Mouse (Mus musculus): ENCODE data around the gene Ap3b2.
"Not testable (repeated sequence)": the region's sequence is repeated elsewhere in the genome, so short reads cannot be mapped to it uniquely, and the experiment has no call there.

The Ap3b2 gene

DNA sequence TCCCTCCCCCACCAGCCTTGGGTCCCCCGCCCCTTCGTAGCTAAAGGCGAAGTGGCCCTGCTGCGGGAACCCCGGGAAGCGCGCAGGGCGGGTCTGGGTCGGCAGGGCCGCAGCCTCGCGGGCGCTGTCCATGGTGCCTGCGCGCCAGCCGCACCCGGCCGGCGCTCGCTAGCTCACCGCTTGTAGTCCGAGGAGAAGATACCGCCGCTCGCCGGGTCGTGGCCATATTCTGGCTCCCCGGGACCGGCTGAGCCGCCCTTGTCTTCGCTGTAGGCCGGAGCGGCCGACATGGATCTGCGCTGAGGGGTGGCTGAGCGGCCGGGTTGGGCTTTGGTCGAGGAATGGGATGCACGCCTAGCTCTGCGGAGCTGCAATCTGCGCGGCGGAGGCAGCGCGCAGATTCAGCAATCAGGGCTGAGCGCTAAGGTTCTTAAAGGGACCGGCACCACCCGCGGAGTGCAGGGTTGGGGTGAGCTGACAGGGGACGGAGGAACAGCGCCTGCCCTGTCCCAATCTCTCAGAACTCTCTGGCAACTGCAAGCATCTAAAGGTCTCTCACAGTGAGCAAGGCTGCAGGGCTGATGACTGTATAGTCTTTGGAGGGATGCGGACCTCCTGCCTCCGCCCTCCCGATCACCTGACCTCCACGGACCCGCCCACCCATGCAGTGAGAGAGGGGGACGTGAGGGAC lies at the start of gene Ap3b2:
Gene Ap3b2 (minus strand): TSS at position 595 of the 691 bp plus-strand sequence.
- peak; percentile 54 for DNase-seq (ENCODE audit: low read depth, low spot score)

DNA sequence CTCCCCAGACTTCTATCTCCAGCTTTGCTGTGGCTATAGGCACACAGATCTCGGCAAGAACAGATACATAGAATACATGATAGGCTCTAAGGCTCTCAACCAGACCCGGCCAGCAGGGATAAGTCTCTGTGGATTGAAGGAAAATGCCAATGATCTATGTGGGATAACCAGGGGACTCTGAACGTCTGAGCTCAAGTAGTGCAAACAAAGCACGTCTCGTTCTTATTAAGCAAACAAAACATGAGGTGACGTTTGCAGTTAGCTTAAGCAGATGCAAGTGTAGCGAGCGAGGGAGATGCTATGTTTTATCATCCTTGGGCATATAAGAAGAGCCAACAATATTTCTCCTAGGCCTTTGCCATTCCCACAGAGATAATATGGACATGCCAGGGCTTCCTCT lies 49.2 kb upstream of the Ap3b2 start:
- DNase-seq (ENCODE audit: low read depth, low spot score): no peak

DNA sequence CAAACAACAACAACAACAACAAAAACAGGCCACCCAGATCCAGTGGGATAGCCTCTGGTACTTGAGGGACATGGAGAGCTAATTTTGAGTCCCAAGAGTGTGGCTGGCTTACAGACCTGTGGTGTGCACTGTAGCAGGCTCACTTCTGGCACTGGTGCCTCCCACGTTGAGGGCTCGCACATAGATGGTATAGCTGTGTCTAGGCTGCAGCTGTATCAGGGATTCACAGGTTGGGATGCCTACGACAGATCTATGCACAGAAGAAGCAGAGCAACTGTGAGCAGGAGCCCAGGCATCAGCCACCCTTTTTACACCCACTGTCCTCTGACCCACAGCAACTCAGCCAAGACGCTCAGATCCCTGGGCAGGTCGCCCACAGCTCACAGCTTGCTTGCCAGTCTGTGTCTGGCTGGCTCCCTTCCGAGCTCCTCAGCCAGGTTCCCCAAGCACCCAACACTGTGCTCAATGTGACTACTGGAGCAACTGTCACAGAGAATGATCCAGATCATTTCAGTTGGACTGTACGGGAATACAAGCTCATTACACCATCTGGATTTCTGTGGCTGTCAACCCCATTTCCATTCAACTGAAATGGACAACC lies 48.3 kb upstream of the Ap3b2 start:
- DNase-seq (ENCODE audit: low read depth, low spot score): no peak

DNA sequence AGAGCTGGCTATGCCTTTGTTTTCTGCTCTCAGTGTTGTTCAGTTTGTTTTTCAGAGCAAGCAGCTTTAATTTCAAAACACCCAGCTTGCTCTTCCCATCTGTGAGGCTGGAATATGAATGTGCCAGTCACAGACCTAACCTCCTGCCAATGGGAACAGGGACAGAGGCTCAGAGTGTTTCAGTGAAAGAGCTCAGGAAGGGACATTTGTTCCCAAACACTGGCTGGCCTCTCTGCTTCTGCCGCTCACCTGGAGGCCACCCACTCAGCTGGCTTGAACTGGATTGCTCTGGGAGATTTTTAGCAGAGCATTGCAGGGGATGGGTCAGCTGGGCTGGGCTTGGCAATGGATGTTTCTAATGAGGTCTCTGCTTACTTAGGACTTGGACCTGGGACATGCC lies 47.3 kb upstream of the Ap3b2 start:
- DNase-seq (ENCODE audit: low read depth, low spot score): no peak

DNA sequence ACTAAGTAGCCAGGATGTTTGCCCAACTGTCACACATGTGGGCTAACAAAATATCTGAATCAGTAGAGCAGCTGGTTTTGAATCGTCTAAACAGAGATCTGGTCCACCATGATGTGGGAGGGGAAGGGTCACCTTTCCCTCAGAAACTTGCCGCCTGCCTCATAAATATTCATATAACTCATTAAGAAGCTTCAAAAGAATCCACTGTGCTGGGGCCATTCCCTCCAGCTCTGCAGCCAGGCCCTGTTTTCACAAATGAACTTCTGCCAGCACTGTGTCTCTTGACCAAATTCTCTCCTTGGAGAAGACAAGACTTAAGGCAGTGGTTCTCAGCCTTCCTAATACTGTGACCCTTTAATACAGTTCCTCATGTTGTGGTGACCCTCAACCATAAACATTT lies 45.8 kb upstream of the Ap3b2 start:
- no peak for DNase-seq (ENCODE audit: low read depth, low spot score)

DNA sequence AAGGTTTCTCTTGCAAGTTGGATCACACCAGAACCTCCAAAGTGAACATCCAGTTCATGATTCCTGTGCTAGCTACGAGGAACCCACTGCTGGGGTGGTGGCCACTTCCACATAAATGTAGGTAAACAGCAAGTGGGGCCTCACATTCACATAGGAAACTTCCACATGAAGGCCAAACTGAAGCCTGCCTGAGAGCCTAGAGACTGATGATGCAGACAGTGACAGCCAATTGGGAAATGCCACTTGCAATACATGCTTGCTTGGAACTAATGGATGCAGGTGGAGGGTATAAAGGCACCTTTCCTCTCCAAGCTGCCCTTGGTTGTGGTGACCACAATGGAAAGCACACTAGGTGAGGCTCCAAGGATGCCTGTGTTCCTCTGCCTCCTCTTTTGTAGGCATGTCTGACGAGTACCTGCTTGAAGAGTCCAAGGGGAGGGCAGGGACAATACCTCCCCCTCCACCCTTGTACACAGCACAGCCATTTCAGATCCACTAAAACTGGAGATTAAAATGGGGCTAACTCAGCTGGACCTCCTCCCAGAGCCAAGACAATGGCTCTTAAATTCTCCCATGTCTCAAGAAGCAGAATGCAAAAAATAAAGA lies 44.4 kb upstream of the Ap3b2 start:
- DNase-seq (ENCODE audit: low read depth, low spot score): no peak

DNA sequence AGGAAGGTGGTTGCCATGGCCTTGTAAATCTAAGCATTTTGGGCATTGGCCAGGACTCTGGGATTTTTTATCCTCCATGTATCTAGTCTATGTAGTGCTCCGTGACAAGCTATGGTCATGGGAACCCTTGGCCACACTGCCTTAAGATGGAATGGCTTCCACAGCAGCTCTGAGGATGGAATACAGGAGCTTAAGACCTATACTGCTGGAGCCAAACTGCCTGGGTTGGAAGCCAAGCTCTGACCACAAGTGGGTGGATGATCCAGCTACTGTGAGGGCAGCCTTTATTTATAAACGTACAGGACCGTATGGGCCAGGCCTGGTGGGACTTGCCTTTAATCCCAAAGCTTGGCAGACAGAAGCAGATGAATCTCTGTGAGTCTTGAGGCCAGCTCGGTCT lies 42.8 kb upstream of the Ap3b2 start:
- no peak for DNase-seq (ENCODE audit: low read depth, low spot score)

DNA sequence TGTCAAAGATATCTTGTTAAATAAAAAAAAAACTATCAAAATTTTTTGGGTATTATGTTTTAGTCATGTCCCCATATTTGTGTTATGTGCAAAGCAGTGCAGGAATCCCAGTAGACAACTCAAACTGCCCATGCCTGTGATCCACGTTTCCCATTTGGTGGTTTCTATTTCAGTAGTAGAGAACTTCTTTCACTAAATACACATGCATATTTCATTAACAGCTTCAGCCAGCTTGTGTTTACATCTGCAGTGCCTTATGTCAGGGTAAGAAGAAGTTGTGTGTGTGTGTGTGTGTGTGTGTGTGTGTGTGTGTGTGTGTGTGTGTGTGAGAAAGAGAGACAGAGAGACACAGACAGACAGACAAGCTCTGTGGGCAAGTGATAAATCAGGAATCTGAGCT lies 37.7 kb upstream of the Ap3b2 start:
- no peak for DNase-seq (ENCODE audit: low read depth, low spot score)

DNA sequence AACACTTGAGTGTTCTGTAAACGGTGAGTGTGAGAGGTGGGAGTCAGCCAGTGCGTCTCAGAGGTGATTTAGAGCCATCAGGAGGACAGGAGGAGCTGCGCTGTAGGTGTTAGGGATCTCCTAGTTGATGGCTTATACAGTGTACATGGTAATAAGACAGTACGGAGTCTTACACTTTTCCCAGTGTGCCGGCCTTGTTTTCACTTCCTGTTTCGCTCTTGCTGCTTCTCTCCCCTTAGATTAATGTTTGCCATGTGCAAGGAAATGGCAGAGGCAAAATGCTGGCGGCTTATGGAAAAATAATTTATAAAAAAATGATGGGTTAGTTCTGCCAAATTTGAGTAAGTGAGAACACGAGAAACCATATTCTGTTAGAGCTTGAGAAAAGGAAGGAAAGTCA lies 35.2 kb upstream of the Ap3b2 start:
- DNase-seq (ENCODE audit: low read depth, low spot score): no peak

DNA sequence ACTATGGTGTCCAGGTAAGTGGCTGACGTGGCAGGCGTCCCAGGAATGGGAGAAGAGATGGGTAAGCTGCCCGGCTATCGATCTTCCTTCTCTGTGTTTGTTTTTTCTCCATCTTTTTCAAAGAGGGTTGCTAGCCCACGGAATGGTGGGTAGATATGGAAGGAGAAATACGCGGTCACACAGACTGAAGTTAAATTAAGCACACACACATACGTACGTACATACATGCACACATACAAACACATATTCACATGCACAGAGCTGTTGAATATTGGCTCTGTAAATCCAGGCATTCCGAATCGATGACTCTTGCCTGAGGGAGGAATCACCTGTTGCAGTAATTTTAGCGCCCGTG lies 29.9 kb upstream of the Ap3b2 start:
- DNase-seq (ENCODE audit: low read depth, low spot score): no peak

DNA sequence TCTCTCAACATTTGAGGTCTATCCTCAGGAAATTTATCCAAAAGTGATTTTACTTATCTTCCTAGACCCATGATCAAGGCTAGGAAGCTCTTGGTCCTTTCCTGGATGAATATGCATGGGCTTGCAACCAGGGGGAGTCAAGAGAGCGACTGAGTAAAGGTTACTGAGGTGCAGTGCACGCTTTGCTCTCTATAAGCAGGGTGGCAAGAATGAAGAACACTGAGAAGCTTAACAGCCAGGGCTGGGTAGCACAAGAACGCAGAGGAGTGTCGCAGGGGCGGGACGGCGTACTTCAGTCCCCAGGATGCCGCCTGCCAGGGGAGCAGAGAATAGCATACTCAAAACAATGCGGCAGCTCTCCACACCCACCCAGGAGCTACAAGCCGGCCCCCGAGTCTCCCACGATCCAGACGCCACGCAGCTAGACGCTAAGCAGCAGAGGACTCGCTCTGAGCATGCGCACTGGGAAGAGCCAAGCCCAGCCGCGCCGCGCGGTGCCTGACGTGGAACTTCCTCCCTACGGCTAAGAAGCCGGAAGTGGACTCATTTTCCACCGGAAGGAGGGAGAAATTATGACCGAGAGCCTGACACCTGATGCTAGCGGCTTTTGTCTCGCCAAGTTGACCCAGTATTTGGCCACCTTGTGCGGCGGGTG lies 29.4 kb upstream of the Ap3b2 start:
- DNase-seq (ENCODE audit: low read depth, low spot score): peak; percentile 93

DNA sequence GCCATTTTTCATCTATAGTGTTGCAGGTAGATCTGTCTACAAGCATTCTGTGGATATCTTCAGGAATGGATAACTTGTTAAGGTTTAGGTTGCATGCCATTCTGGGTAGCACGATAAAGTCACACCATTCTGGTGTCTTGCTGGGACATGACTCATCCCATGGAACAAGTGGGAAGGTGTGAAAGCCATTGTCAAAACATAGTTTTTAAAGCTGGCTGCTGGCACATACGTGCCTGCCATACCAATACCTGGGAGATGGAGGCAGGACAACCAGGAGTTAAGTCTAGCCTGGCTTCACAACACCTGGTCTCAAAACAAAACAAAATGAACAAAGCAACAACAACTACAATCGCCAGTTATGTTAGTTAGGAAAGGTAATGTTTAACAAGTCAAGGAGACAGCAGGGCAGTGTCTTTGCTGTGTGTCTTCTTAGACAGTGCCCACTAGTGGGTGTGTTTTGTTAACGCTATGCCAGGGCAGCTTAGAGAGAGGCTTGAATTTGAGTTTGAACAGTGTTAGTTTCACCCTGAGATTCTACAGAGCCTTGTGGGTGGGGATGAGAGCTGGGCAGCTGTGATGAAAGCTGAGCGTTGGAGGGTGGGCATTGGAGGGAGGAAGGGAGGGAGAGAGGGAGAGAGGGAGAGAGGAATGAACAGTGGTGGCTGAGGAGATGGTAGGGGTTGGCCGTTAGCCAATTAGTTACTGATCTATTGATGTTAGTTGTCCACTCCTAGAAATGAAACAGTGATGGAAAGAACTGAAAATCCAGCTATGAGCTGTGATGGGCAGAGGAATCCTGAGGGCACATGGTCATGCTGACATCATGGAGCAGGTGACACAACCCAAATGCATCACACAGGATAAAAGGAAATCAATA lies 22.7 kb upstream of the Ap3b2 start:
- no peak for DNase-seq (ENCODE audit: low read depth, low spot score)

DNA sequence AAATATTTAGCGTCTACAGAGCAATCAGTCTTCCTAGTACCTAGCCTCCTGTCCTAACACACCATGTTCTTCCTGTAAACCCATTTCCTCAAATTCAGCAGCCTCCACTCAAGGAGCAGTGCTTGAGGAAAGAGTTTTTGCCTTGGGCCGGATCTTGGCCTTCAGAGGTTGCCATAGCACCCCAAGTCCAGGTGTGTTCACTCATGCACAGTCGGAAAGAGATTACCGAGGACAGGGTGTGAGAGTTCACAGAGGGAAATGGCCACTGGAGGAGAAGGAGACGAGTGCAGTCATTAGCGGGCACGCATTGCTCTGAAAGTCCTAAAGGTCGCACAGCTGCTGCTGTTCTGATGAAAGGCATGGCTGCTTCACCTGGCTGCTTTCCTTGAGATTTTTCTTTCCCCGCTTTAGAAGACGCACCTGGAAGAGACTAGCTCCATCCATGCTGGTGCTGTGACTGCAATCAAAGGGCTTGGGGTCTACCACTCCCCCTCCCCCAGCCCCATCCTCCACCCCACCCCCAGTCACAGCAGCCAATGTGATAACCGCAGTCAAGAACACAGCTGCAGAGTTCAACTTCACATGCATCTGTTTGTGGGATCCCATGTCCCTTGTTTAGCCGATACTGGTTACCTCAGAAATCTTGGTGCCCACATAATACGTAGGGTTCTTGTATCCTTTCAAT lies 21.3 kb upstream of the Ap3b2 start:
- no peak for DNase-seq (ENCODE audit: low read depth, low spot score)

DNA sequence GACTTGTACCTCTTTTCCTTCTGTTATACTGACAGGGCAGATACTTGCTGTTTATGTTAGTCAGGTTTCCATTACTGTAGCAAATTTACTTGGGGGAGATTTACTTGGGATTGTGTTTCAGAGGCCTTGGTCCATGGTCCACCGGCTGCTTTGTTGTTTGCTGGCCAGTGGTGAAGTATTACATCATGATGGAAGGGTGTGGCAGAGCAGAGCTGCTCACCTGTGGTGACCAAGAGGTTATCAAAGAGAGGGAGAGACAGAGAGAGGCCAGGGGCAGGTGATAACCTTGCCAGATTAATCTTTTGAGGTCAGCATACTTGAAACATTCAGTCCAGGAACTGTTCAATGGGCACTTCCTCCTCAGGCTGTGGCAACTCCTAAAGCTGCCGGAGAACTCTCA lies 7.3 kb upstream of the Ap3b2 start:
- DNase-seq (ENCODE audit: low read depth, low spot score): no peak

DNA sequence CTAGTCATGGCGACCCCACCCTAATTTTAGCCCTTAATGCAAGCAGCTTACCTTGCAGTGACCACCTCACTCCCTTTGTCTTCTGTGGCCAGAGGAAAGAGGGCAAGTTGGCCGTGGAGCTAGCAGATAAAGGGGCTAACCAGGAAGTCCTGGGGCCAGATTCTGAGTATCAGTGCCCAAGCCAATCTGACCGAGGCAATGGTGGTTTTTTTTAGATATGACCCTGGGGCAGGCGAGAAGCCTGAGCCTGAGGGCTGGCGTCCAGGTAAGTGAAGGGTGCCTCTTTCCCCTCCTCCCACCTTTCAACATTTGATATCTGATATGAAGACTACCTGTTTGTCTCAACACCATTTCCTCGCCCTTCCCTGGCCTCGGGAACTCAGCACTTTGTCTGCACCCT lies 4.5 kb upstream of the Ap3b2 start, which contains the start of gene BC048679:
Gene BC048679 (minus strand): TSS at position 101 of the 400 bp plus-strand sequence.
- DNase-seq (ENCODE audit: low read depth, low spot score): no peak

DNA sequence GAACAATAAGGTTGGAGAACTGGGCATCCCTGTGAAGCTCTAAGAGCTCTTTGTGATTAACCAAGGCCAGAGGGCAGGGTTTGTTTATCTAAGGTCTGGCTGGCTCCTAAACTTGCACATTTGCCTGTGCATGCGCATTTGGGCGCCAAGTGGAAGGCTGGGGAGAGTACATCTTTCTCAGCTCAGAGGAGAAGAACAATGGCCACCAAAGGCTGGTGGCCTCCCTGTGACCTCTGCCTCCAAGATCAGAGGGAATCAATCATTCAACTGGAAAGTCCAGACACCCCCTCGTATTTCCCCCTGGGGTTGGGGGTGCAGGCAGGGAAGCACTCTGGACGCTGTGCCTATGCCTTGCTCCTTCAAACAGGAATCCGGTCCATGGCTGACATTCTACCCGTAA lies 3.4 kb upstream of the Ap3b2 start:
- DNase-seq (ENCODE audit: low read depth, low spot score): no peak

DNA sequence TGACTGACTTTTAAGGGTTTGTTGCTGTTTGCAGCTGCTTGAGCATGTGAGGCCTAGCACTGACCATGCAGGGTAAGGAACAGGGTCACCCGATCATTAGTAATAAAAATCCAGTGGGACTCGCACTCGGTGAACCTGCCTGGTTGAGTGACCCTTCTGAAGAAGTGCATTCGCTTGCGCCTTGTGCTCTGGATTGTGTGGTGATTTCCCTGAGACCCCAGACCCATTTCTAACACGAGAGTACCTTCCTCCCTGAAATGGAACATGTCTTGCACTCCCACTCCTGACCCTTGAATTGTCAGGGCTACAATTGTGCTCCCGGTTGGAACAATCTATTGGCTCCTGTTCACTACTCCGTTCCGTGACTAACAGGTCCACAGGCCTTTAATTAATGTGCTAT lies 1.1 kb downstream of the Ap3b2 start:
- DNase-seq (ENCODE audit: low read depth, low spot score): no peak

DNA sequence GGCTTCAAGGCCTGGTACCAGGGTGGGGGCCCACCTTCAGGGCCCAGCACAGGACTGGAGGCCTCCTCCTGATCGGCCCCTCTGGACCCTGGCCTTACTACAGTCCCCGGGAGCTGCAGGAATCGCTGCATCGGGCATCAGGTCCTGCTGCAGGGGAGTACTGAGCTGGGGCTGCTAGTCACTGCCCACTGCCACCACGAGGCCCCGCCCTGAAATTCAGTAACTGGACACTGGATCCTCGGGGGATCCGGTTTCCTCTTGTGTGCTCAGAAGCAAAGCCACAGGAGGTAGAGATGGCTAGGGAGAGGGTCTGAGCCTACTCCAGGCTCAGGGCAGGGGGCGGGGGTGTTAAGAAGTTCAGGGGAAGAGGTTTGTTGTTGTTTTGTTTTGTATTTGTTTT lies 4.1 kb downstream of the Ap3b2 start:
- no peak for DNase-seq (ENCODE audit: low read depth, low spot score)

DNA sequence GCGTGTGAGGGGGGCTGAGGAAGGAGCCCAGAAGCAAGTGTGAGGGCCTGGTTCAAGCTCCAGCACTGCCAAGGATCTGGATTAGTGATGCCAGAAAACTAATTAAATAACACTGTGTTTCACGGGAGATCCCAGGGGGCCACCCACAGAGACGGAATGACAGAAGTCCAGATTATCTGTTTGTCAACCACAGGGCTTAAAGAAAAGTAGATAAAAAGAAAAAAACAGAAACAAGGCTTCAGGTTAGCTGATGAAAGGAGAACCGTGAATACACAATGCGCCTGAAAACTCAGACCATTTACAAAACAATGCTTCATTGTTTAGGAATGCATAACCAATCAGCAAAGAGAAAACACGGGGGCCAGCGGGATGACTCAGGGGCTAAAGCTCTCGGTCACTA lies 12.9 kb downstream of the Ap3b2 start:
- no peak for DNase-seq (ENCODE audit: low read depth, low spot score)

DNA sequence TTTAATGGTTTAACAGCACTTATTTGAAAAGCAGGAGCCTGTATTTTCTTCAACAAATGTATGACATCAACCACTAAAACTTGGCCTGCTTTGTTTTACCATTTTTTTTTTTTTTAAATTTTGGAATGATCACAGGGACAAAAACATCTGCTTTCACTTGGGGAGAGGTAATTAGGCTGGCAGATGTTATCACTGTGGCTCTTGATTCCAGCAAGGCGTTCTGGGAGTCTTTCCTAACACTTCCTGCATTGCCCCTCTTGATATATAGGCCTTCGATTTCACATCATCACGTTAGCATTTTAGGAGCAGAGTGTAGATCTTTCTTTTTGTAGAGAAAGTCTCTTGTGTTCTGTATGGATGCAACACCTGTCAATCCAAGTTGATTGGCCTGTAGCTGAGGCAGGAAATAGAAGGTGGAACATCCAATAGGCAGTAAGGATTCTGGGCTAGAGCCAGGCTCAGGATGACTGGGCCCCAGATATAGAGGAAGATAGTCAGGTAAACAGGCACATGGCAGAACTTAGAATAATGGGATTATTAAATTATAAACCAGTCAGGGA lies 14.1 kb downstream of the Ap3b2 start:
- DNase-seq (ENCODE audit: low read depth, low spot score): no peak

DNA sequence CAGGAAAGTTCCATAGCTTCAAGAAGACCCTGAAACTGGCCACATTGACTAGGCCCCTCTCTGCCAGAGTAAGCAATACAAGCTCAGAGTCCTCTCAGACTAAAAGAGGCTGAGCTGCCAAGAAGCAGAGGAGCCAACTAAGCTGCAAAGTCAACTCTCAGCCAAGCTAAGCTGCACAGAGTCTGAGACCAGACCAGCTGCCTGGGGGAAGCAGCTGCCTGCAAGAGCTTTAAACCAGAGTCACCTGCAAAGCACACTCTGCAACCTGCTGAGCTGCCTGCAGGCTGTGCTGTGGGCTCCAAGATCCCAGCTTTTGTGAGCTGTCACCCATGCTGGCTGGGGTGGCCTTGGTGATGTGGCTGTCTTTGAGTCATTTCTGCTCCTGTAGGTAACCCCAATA lies 15.5 kb downstream of the Ap3b2 start:
- not testable (repeated sequence) for DNase-seq (ENCODE audit: low read depth, low spot score)

Measured in retina, postnatal 7 days (tissue).